Mouse (Mus musculus) cerebellum, adult 2 months (tissue): ENCODE results near the gene Fry. TPM values are rescaled to one million over a fixed set of nuclear protein-coding genes. Genes with fewer than 3 reads are reported as not detected.

ENCODE experiments used
- DNase-seq, 2 experiments: peaks; one replicate each; pipeline ENCODE4 v3.0.0; 2021
- H3K27ac ChIP-seq: fragments of 200-500 bp; 2 replicates; pipeline ENCODE4 v1.5.1; 2012; ENCODE audit warnings: low read length, control low read depth, inconsistent platforms; ENCODE audit not compliant: insufficient read depth
- H3K27me3 ChIP-seq: fragments of 200-500 bp; 2 replicates; pipeline ENCODE4 v1.6.1; 2012; ENCODE audit warnings: inconsistent platforms, mild to moderate bottlenecking, low read length, moderate library complexity; ENCODE audit not compliant: control insufficient read depth, insufficient read depth
- H3K4me1 ChIP-seq: fragments of 200-500 bp; 2 replicates; pipeline ENCODE4 v1.6.1; 2011; ENCODE audit warnings: low read length; ENCODE audit not compliant: control insufficient read depth, insufficient read depth
- H3K4me3 ChIP-seq: fragments of 200-500 bp; replicated peaks from 2 replicates; pipeline ENCODE3; 2011; ENCODE audit warnings: mild to moderate bottlenecking, low read depth, low read length, control low read depth; ENCODE audit not compliant: insufficient read depth
- CTCF ChIP-seq: fragments of 200-500 bp; IDR thresholded peaks from 2 replicates; pipeline ENCODE4 v1.5.1; 2011; ENCODE audit warnings: low read depth, mild to moderate bottlenecking, control low read depth, low read length, moderate library complexity, borderline replicate concordance; ENCODE audit not compliant: insufficient read depth
- POLR2A ChIP-seq: fragments of 200-500 bp; IDR thresholded peaks from 2 replicates; pipeline ENCODE4 v1.6.1; 2011; ENCODE audit warnings: low read length, control low read depth, borderline replicate concordance; ENCODE audit not compliant: insufficient read depth
- WGBS: fragments of 180-500 bp; shearing (Covaris S2); methylation state at CpG from one replicate; pipeline ENCODE4 v1.1.7; 2018; 5-methylcytosine and 5-hydroxymethylcytosine counted together
- polyA plus RNA-seq: library from polyadenylated mRNA; depleted of rRNA; stranded (reverse); fragments of >200 nt; gene quantifications from 2 replicates; pipeline ENCODE4 v1.2.3, GENCODE M21; 2012

Gene Fry
- polyA plus RNA-seq, 1 experiment, result 92.2 TPM

GRCm38 (mm10) chr5:150176251-150177015 lies 58.0 kb downstream of the Fry start:
- WGBS, result 84% methylated on average over 13 of the region's 13 CpGs
- DNase-seq, result no peak
- no peaks in the 10 kb centered on the region for H3K27me3 ChIP-seq
- no peak for TF ChIP-seq CTCF
- no peak for TF ChIP-seq POLR2A
- H3K4me1 ChIP-seq, result peaks cover 5% of the 10 kb centered on the region
- H3K4me3 ChIP-seq, result no peak overlapping the region
- no peak overlapping the region for H3K27ac ChIP-seq

GRCm38 (mm10) chr5:150177757-150178156 lies 59.3 kb downstream of the Fry start:
- WGBS, result 89% methylated on average over 1 of the region's 1 CpGs
- H3K4me1 ChIP-seq, result peaks cover 5% of the 10 kb centered on the region
- no peak overlapping the region for H3K27ac ChIP-seq
- H3K4me3 ChIP-seq, result no peak overlapping the region
- H3K27me3 ChIP-seq, result no peaks in the 10 kb centered on the region
- DNase-seq, result no peak
- TF ChIP-seq POLR2A, result no peak
- TF ChIP-seq CTCF, result no peak

- TF ChIP-seq POLR2A, result no peak
- no peak for TF ChIP-seq CTCF
- H3K27me3 ChIP-seq, result no peaks in the 10 kb centered on the region
- peaks cover 5% of the 10 kb centered on the region for H3K4me1 ChIP-seq
These were observed 59.9 kb downstream of the Fry start for GRCm38 (mm10) chr5:150178194-150178801.

GRCm38 (mm10) chr5:150180985-150181607 lies 62.7 kb downstream of the Fry start:
- no peak overlapping the region for H3K4me3 ChIP-seq
- H3K4me1 ChIP-seq, result peaks cover 5% of the 10 kb centered on the region
- TF ChIP-seq POLR2A, result no peak
- TF ChIP-seq CTCF, result no peak
- no peak overlapping the region for H3K27ac ChIP-seq
- no peaks in the 10 kb centered on the region for H3K27me3 ChIP-seq
- WGBS, result 79% methylated on average over 1 of the region's 1 CpGs
- no peak for DNase-seq

More at GRCm38 (mm10) chr5:150178194-150178801, 59.9 kb downstream of the Fry start:
- 95% methylated on average over 1 of the region's 2 CpGs for WGBS
- no peak for DNase-seq
- no peak overlapping the region for H3K27ac ChIP-seq
- H3K4me3 ChIP-seq, result no peak overlapping the region

- WGBS, result 99% methylated on average over 3 of the region's 3 CpGs
- no peak for TF ChIP-seq CTCF
- TF ChIP-seq POLR2A, result no peak
These were observed 66.5 kb downstream of the Fry start for GRCm38 (mm10) chr5:150184959-150185358.

GRCm38 (mm10) chr5:150186121-150186520 lies 67.7 kb downstream of the Fry start:
- no peak for TF ChIP-seq POLR2A
- TF ChIP-seq CTCF, result no peak
- Histone ChIP-seq H3K4me3 (no peak overlapping the region), H3K4me1 (no peaks in the 10 kb centered on the region), H3K27ac (no peak overlapping the region), H3K27me3 (no peaks in the 10 kb centered on the region)
- WGBS, result 75% methylated on average over 4 of the region's 4 CpGs
- DNase-seq, result no peak

More at GRCm38 (mm10) chr5:150184959-150185358, 66.5 kb downstream of the Fry start:
- Histone ChIP-seq H3K27me3 (no peaks in the 10 kb centered on the region), H3K4me1 (peaks cover 5% of the 10 kb centered on the region), H3K27ac (no peak overlapping the region), H3K4me3 (no peak overlapping the region)
- DNase-seq, result no peak

GRCm38 (mm10) chr5:150186676-150187075 lies 68.2 kb downstream of the Fry start:
- no peak for DNase-seq
- TF ChIP-seq POLR2A (no peak), CTCF (no peak)
- Histone ChIP-seq H3K4me3 (no peak overlapping the region), H3K27ac (no peak overlapping the region), H3K4me1 (no peaks in the 10 kb centered on the region), H3K27me3 (no peaks in the 10 kb centered on the region)
- 95% methylated on average over 4 of the region's 4 CpGs for WGBS

- no peak for TF ChIP-seq CTCF
- no peak for TF ChIP-seq POLR2A
- no peak overlapping the region for H3K4me3 ChIP-seq
- DNase-seq, result no peak
- H3K4me1 ChIP-seq, result no peaks in the 10 kb centered on the region
- no peaks in the 10 kb centered on the region for H3K27me3 ChIP-seq
- WGBS, result 88% methylated on average over 4 of the region's 4 CpGs
- no peak overlapping the region for H3K27ac ChIP-seq
These were observed 69.6 kb downstream of the Fry start for GRCm38 (mm10) chr5:150188031-150188430.
